Mouse (Mus musculus) R1 (cell line): ENCODE measurements around the gene 4921524J17Rik.

Experiments used
- DNase-seq: peaks from one replicate; pipeline ENCODE4 v3.0.0-alpha.2; 2018; ENCODE audit warnings: low read depth, low spot score

The 4921524J17Rik gene

GRCm38 (mm10) chr8:85432168-85433016 is at the start of gene 4921524J17Rik:
4921524J17Rik (minus strand) TSS chr8:85432833.
- peak; percentile 96 for DNase-seq

GRCm38 (mm10) chr8:85482427-85482826 is 49.8 kb upstream of the 4921524J17Rik start:
- peak; percentile 57 for DNase-seq

- DNase-seq = peak; percentile 79
Observed at GRCm38 (mm10) chr8:85481900-85482299, 49.3 kb upstream of the 4921524J17Rik start.

GRCm38 (mm10) chr8:85479710-85480109 is 47.1 kb upstream of the 4921524J17Rik start:
- DNase-seq = no peak

GRCm38 (mm10) chr8:85478397-85478796 is 45.8 kb upstream of the 4921524J17Rik start:
- peak; percentile 50 for DNase-seq

- no peak for DNase-seq
Observed at GRCm38 (mm10) chr8:85476970-85477545, 44.4 kb upstream of the 4921524J17Rik start.

GRCm38 (mm10) chr8:85474924-85475323 is 42.3 kb upstream of the 4921524J17Rik start:
- DNase-seq = no peak

GRCm38 (mm10) chr8:85473246-85473645 is 40.6 kb upstream of the 4921524J17Rik start:
- no peak for DNase-seq

GRCm38 (mm10) chr8:85472800-85473199 is 40.2 kb upstream of the 4921524J17Rik start:
- DNase-seq = peak; percentile 99

- no peak for DNase-seq
Observed at GRCm38 (mm10) chr8:85470753-85471152, 38.1 kb upstream of the 4921524J17Rik start.

GRCm38 (mm10) chr8:85466056-85466455 is 33.4 kb upstream of the 4921524J17Rik start:
- no peak for DNase-seq

- no peak for DNase-seq
Observed at GRCm38 (mm10) chr8:85464316-85464715, 31.7 kb upstream of the 4921524J17Rik start.

- DNase-seq = no peak
Observed at GRCm38 (mm10) chr8:85462441-85462840, 29.8 kb upstream of the 4921524J17Rik start.

- DNase-seq = peak; percentile 70
Observed at GRCm38 (mm10) chr8:85461377-85461776, 28.7 kb upstream of the 4921524J17Rik start.

GRCm38 (mm10) chr8:85460804-85461203 is 28.2 kb upstream of the 4921524J17Rik start:
- peak; percentile 51 for DNase-seq

GRCm38 (mm10) chr8:85459582-85459981 is 26.9 kb upstream of the 4921524J17Rik start:
- no peak for DNase-seq

- DNase-seq = peak; percentile 90
Observed at GRCm38 (mm10) chr8:85456536-85456935, 23.9 kb upstream of the 4921524J17Rik start.

GRCm38 (mm10) chr8:85454750-85455149 is 22.1 kb upstream of the 4921524J17Rik start:
- no peak for DNase-seq

GRCm38 (mm10) chr8:85453256-85453655 is 20.6 kb upstream of the 4921524J17Rik start:
- DNase-seq = no peak

GRCm38 (mm10) chr8:85452328-85452727 is 19.7 kb upstream of the 4921524J17Rik start:
- peak; percentile 36 for DNase-seq

- DNase-seq = no peak
Observed at GRCm38 (mm10) chr8:85450335-85450734, 17.7 kb upstream of the 4921524J17Rik start.

GRCm38 (mm10) chr8:85445936-85446685 is 13.5 kb upstream of the 4921524J17Rik start:
- peak; percentile 77 for DNase-seq
